8 mouse cellular contexts compared by ENCODE assay signal in the genomic region with DNA sequence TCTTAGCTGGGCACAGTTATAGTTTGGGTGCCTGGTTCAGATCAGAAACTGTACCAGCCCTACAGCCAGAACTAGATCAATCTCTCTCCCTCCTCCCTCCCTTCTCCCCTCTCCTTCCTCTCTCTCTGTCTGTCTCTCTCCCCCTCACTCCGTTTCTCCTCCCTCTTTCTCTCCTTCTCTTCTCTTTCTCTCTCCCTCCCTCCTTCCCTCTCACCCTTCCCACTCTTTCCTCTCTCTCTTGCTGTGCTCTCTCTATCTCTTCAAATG.
DNase-seq lines count a peak whose midpoint lies in the region; ATAC-seq and TF ChIP-seq lines count a peak whose summit lies in the region.

No protein-coding gene starts in this region.

- ATAC-seq in kidney, postnatal 0 days (replicated peaks; ENCODE audit: low FRiP score, low read depth), result no peak
- no peak for ATAC-seq in forebrain, embryonic 11.5 days (replicated peaks; ENCODE audit: low FRiP score)
- no peak for ATAC-seq in intestine, embryonic 15.5 days
- ATAC-seq in neural tube, embryonic 15.5 days (ENCODE audit: low FRiP score), result peak; percentile 45; the same call in 1 of the 2 replicates
- no peak for ATAC-seq in monocyte, adult 5-6 weeks (replicated peaks; ENCODE audit: insufficient number of reproducible peaks, low FRiP score, low TSS enrichment, poor library complexity, severe bottlenecking)

- H3K27me3 ChIP-seq in kidney, postnatal 0 days (ENCODE audit: insufficient read depth, low read length), result no peaks in the 10 kb centered on the region
- no peaks in the 10 kb centered on the region for H3K27me3 ChIP-seq in forebrain, embryonic 11.5 days (ENCODE audit: control insufficient read depth, insufficient read depth, low read length)
- H3K27me3 ChIP-seq in intestine, embryonic 15.5 days (replicated peaks), result no peaks in the 10 kb centered on the region
- H3K27me3 ChIP-seq in neural tube, embryonic 15.5 days (replicated peaks), result no peaks in the 10 kb centered on the region

- H3K4me3 ChIP-seq in kidney, postnatal 0 days (replicated peaks; ENCODE audit: low read depth, low read length), result 0 out of 2 replicates have a peak overlapping the region, but pooled peaks have one; percentile 45
- no peak overlapping the region; the same call in 1 of the 2 replicates for H3K4me3 ChIP-seq in forebrain, embryonic 11.5 days (ENCODE audit: low read depth, low read length)
- no peak overlapping the region for H3K4me3 ChIP-seq in intestine, embryonic 15.5 days (replicated peaks)
- H3K4me3 ChIP-seq in neural tube, embryonic 15.5 days (replicated peaks), result peak overlapping the region; percentile 49

- H3K4me2 ChIP-seq in kidney, postnatal 0 days (ENCODE audit: low read length), result peak overlapping the region; percentile 67
- peak overlapping the region; percentile 69; the same call in 1 of the 2 replicates for H3K4me2 ChIP-seq in forebrain, embryonic 11.5 days (ENCODE audit: low read depth, low read length, severe bottlenecking)
- H3K4me2 ChIP-seq in intestine, embryonic 15.5 days (replicated peaks), result peak overlapping the region; percentile 59
- H3K4me2 ChIP-seq in neural tube, embryonic 15.5 days, result peak overlapping the region; percentile 60

- TF ChIP-seq CTCF in kidney, postnatal 0 days (IDR thresholded peaks at IDR 0.05; ENCODE audit: low read depth), result no peak

- no peaks in the 10 kb centered on the region for H3K36me3 ChIP-seq in kidney, postnatal 0 days (ENCODE audit: insufficient read depth, low read length)
- H3K36me3 ChIP-seq in forebrain, embryonic 11.5 days (ENCODE audit: control insufficient read depth, insufficient read depth, low read length), result no peaks in the 10 kb centered on the region
- no peaks in the 10 kb centered on the region for H3K36me3 ChIP-seq in intestine, embryonic 15.5 days
- no peaks in the 10 kb centered on the region for H3K36me3 ChIP-seq in neural tube, embryonic 15.5 days

- peak; percentile 25 for DNase-seq in kidney, postnatal 0 days (ENCODE audit: low spot score)
- no peak for DNase-seq in kidney, postnatal 4 days
- DNase-seq in forebrain, embryonic 11.5 days (ENCODE audit: low spot score), result no peak
- DNase-seq in MN1 (ENCODE audit: low spot score), result no peak
- DNase-seq in spleen, postnatal 10 days (ENCODE audit: low spot score in 2 of 2), result no peak

- no peak overlapping the region for H3K27ac ChIP-seq in kidney, postnatal 0 days
- no peak overlapping the region for H3K27ac ChIP-seq in forebrain, embryonic 11.5 days (ENCODE audit: low read depth, low read length)
- H3K27ac ChIP-seq in intestine, embryonic 15.5 days, result 0 out of 2 replicates have a peak overlapping the region, but pooled peaks have one; percentile 79
- peak overlapping the region; percentile 90 for H3K27ac ChIP-seq in neural tube, embryonic 15.5 days (replicated peaks)

- H3K9ac ChIP-seq in kidney, postnatal 0 days (ENCODE audit: low read depth, low read length), result no peak overlapping the region
- H3K9ac ChIP-seq in forebrain, embryonic 11.5 days (ENCODE audit: low read length), result no peak overlapping the region
- no peak overlapping the region for H3K9ac ChIP-seq in intestine, embryonic 15.5 days
- H3K9ac ChIP-seq in neural tube, embryonic 15.5 days (replicated peaks), result 0 out of 2 replicates have a peak overlapping the region, but pooled peaks have one; percentile 52

- no peaks in the 10 kb centered on the region for H3K9me3 ChIP-seq in kidney, postnatal 0 days (replicated peaks; ENCODE audit: low read length)
- no peaks in the 10 kb centered on the region for H3K9me3 ChIP-seq in forebrain, embryonic 11.5 days (ENCODE audit: control insufficient read depth, low read length)
- no peaks in the 10 kb centered on the region for H3K9me3 ChIP-seq in intestine, embryonic 15.5 days
- no peaks in the 10 kb centered on the region for H3K9me3 ChIP-seq in neural tube, embryonic 15.5 days (replicated peaks)

- 10% methylated on average over 1 of the region's 1 CpGs for WGBS in kidney, postnatal 0 days
- WGBS in forebrain, embryonic 11.5 days, result 17% methylated on average over 1 of the region's 1 CpGs
- WGBS in intestine, embryonic 15.5 days, result 4% methylated on average over 1 of the region's 1 CpGs
- WGBS in neural tube, embryonic 15.5 days, result 13% methylated on average over 1 of the region's 1 CpGs

- no peaks in the 10 kb centered on the region for H3K4me1 ChIP-seq in kidney, postnatal 0 days (replicated peaks; ENCODE audit: insufficient read depth, low read length)
- 0 out of 2 replicates have a peak, but pooled peaks cover 2% of the 10 kb centered on the region for H3K4me1 ChIP-seq in forebrain, embryonic 11.5 days (replicated peaks; ENCODE audit: control insufficient read depth, insufficient read depth, low read length)
- peaks cover 10% of the 10 kb centered on the region; the same call in 1 of the 2 replicates for H3K4me1 ChIP-seq in intestine, embryonic 15.5 days (replicated peaks)
- H3K4me1 ChIP-seq in neural tube, embryonic 15.5 days, result peaks cover 43% of the 10 kb centered on the region

Comparison
In these comparisons a context has a peak if more than half of its experiments do, and no peak if none do; other contexts are left out.
1. H3K27ac ChIP-seq: peak in intestine, embryonic 15.5 days (single experiment) and neural tube, embryonic 15.5 days (single experiment); none in kidney, postnatal 0 days (single experiment) and forebrain, embryonic 11.5 days (single experiment).
2. H3K4me3 ChIP-seq: peak in kidney, postnatal 0 days (single experiment) and neural tube, embryonic 15.5 days (single experiment); none in forebrain, embryonic 11.5 days (single experiment) and intestine, embryonic 15.5 days (single experiment).
3. Peak in every context shown above with its lines, with median percentiles within 50 percentile points of each other: H3K4me2 ChIP-seq.